Mouse (Mus musculus) kidney, embryonic 14.5 days (tissue): ENCODE data around the gene Kdm2b. TPM values are rescaled to one million over a fixed set of nuclear protein-coding genes. Genes with fewer than 3 reads are reported as not detected.

Experiments used
- ATAC-seq: fragments of 200-750 bp; cut with Nextera tagmentation; 2 replicates; pipeline ENCODE4 v1.8.0; 2017; ENCODE audit warnings: moderate number of reproducible peaks, mild to moderate bottlenecking, moderate TSS enrichment, moderate library complexity; ENCODE audit not compliant: low FRiP score, low TSS enrichment
- H3K27ac ChIP-seq: fragments of 300-500 bp; sonication (generic); 2 replicates; pipeline ENCODE4 v1.5.1; 2014; ENCODE audit warnings: low read depth, mild to moderate bottlenecking, low read length, moderate library complexity, mixed read lengths
- H3K27me3 ChIP-seq: fragments of 300-500 bp; sonication (generic); 2 replicates; pipeline ENCODE4 v1.6.1; 2014; ENCODE audit warnings: mild to moderate bottlenecking, low read length; ENCODE audit not compliant: control insufficient read depth, insufficient read depth
- H3K36me3 ChIP-seq: fragments of 300-500 bp; sonication (generic); 2 replicates; pipeline ENCODE4 v1.6.1; 2014; ENCODE audit warnings: low read length, mixed read lengths; ENCODE audit not compliant: control insufficient read depth, insufficient read depth
- H3K4me1 ChIP-seq: fragments of 300-500 bp; sonication (generic); 2 replicates; pipeline ENCODE4 v1.6.1; 2014; ENCODE audit warnings: low read length, mixed read lengths; ENCODE audit not compliant: control insufficient read depth, insufficient read depth
- H3K4me2 ChIP-seq: fragments of 300-500 bp; sonication (generic); replicated peaks from 2 replicates; pipeline ENCODE4 v1.6.1; 2014; ENCODE audit warnings: low read depth, mild to moderate bottlenecking, low read length
- H3K4me3 ChIP-seq: fragments of 300-500 bp; sonication (generic); 2 replicates; pipeline ENCODE4 v1.5.1; 2014; ENCODE audit warnings: mild to moderate bottlenecking, low read length
- H3K9ac ChIP-seq: fragments of 300-500 bp; sonication (generic); 2 replicates; pipeline ENCODE4 v1.6.1; 2014; ENCODE audit warnings: low read depth, mild to moderate bottlenecking, low read length, moderate library complexity
- H3K9me3 ChIP-seq: fragments of 300-500 bp; sonication (generic); 2 replicates; pipeline ENCODE4 v1.6.1; 2016; ENCODE audit warnings: low read length; ENCODE audit not compliant: control insufficient read depth
- WGBS: fragments of 180-500 bp; shearing (Covaris S2); extraction: QIAGEN DNeasy Blood & Tissue Kit; methylation state at CpG from one replicate; pipeline ENCODE4 v1.1.7; 2014; 5-methylcytosine and 5-hydroxymethylcytosine counted together
- polyA plus RNA-seq: library from polyadenylated mRNA; unstranded; fragments of >200 nt; fragmentation: Nextera tagmentation; extraction: Ambion mirVana; gene quantifications from 2 replicates; pipeline ENCODE4 v1.2.1, GENCODE M21; 2014

Kdm2b gene
- polyA plus RNA-seq = 59.1 and 105 TPM in 2 replicates

GRCm38 (mm10) chr5:122989551-122990330, at the start of gene Kdm2b:
Gene Kdm2b, minus strand, starts transcription at chr5:122989823.
- Histone ChIP-seq H3K27ac (peak within 1 kb of the TSS; percentile 94), H3K4me3 (peak within 1 kb of the TSS; percentile 79), H3K9ac (peak within 1 kb of the TSS; percentile 84), H3K4me1 (peaks cover 42% of the 10 kb centered on the region), H3K4me2 (peak within 1 kb of the TSS; percentile 93), H3K36me3 (no peaks in the 10 kb centered on the region), H3K9me3 (no peaks in the 10 kb centered on the region), H3K27me3 (no peaks in the 10 kb centered on the region)
- 0 out of 2 replicates have a peak, but pooled peaks have one; percentile 10 for ATAC-seq
- WGBS = 4% methylated on average over 15 of the region's 15 CpGs

DNA sequence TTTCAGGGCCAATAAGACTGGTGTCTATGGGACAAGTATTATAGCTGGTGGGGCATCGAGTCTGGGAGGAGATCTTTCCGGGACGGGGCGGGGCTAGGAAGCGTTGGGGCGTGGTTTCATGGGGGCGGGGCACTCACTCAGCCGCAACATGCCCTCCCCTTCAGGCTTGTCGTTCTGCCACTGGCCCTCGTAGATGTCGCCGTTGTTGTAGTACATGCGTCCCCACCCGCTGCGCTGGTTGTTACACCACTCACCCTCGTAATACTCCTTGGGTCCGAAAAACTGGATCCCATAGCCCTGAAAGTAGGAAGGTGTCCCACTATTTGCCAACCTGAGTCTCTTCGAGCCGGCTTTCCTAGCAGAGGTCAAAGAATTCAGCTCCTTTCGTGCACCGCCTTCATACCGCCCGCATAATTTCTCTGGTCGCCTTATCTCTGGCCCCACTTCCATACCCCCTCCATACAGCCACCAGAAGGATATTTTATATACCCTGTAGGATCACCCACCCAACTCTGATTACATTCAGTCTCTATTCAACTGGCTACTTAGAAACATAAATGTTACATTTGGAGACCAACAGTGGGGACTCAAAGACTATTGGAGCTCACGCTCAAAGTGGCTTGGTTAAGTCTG, 49.6 kb upstream of the Kdm2b start:
- H3K4me1 ChIP-seq = 0 out of 2 replicates have a peak, but pooled peaks cover 3% of the 10 kb centered on the region
- no peak overlapping the region for H3K27ac ChIP-seq
- peak overlapping the region; percentile 34; the same call in 1 of the 2 replicates for H3K9ac ChIP-seq
- H3K36me3 ChIP-seq = no peaks in the 10 kb centered on the region
- no peaks in the 10 kb centered on the region for H3K27me3 ChIP-seq
- no peaks in the 10 kb centered on the region for H3K9me3 ChIP-seq
- 5% methylated on average over 25 of the region's 25 CpGs for WGBS
- ATAC-seq = peak; percentile 64
- H3K4me3 ChIP-seq = peak overlapping the region; percentile 29
- H3K4me2 ChIP-seq = peak overlapping the region; percentile 50

- H3K27me3 ChIP-seq = no peaks in the 10 kb centered on the region
- H3K27ac ChIP-seq = no peak overlapping the region
- H3K4me1 ChIP-seq = 0 out of 2 replicates have a peak, but pooled peaks cover 3% of the 10 kb centered on the region
- H3K36me3 ChIP-seq = no peaks in the 10 kb centered on the region
- no peak overlapping the region for H3K4me2 ChIP-seq
- no peak overlapping the region for H3K4me3 ChIP-seq
- no peak overlapping the region for H3K9ac ChIP-seq
- ATAC-seq = no peak
- WGBS = 89% methylated on average over 5 of the region's 5 CpGs
- no peaks in the 10 kb centered on the region for H3K9me3 ChIP-seq
Observed at GRCm38 (mm10) chr5:123038115-123038514, 48.5 kb upstream of the Kdm2b start.

DNA sequence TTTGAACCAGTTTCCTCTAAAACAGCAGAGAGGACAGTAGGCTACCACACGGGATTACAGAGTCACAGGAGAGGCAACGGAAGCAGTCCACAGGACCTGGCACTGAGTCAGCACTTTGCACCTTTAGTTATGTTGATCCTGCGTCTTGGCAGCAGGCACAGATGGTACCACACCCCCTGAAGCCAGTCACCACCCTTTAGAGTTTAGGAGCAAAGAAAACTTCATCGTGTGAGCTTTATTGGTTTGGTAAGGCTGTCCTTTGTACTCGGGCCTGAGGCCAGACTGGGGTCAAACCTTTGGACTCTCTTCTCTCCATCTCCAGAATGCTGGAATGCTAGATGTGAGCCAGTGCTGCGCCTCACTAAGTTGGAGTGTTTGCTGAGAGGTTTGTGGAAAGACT, 45.9 kb upstream of the Kdm2b start:
- WGBS = 16% methylated on average over 6 of the region's 6 CpGs
- Histone ChIP-seq H3K27ac (no peak overlapping the region), H3K36me3 (peaks cover under 1% of the 10 kb centered on the region; the same call in 1 of the 2 replicates), H3K27me3 (no peaks in the 10 kb centered on the region), H3K4me1 (0 out of 2 replicates have a peak, but pooled peaks cover 3% of the 10 kb centered on the region), H3K9ac (no peak overlapping the region), H3K9me3 (no peaks in the 10 kb centered on the region), H3K4me3 (no peak overlapping the region), H3K4me2 (no peak overlapping the region)
- ATAC-seq = no peak

DNA sequence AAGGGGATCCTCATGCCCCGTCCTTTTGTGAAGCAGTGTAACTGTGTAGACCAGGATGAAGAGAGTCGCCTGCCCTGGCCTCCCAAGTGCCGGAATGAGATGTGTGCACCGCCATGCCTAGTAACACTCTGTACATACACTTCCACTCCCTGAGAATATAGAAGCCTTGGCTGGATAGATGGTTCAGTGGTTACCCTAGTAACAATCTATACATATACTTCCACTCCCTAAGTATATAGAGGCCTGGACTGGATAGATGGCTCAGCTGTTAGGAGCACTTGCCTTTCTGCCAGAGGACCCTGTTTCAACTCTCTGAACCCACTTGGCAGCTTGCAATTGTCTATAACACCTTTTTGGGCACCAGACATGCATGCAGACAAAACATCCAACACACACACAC, 45.5 kb upstream of the Kdm2b start:
- ATAC-seq = no peak
- 0 out of 2 replicates have a peak, but pooled peaks cover 3% of the 10 kb centered on the region for H3K4me1 ChIP-seq
- no peak overlapping the region for H3K27ac ChIP-seq
- no peaks in the 10 kb centered on the region for H3K9me3 ChIP-seq
- no peak overlapping the region for H3K9ac ChIP-seq
- H3K4me2 ChIP-seq = no peak overlapping the region
- 85% methylated on average over 4 of the region's 4 CpGs for WGBS
- H3K36me3 ChIP-seq = peaks cover 5% of the 10 kb centered on the region; the same call in 1 of the 2 replicates
- H3K4me3 ChIP-seq = no peak overlapping the region
- no peaks in the 10 kb centered on the region for H3K27me3 ChIP-seq

- H3K4me1 ChIP-seq = no peaks in the 10 kb centered on the region
- H3K9me3 ChIP-seq = no peaks in the 10 kb centered on the region
- H3K27ac ChIP-seq = no peak overlapping the region
- H3K27me3 ChIP-seq = no peaks in the 10 kb centered on the region
- H3K36me3 ChIP-seq = peaks cover 15% of the 10 kb centered on the region; the same call in 1 of the 2 replicates
- H3K9ac ChIP-seq = no peak overlapping the region
- ATAC-seq = no peak
- no peak overlapping the region for H3K4me2 ChIP-seq
- no peak overlapping the region for H3K4me3 ChIP-seq
- 71% methylated on average over 7 of the region's 7 CpGs for WGBS
Observed at GRCm38 (mm10) chr5:123033646-123034160, 44.1 kb upstream of the Kdm2b start.

GRCm38 (mm10) chr5:123031312-123031711, 41.7 kb upstream of the Kdm2b start:
- 93% methylated on average over 3 of the region's 3 CpGs for WGBS
- peaks cover 2% of the 10 kb centered on the region; the same call in 1 of the 2 replicates for H3K4me1 ChIP-seq
- H3K27me3 ChIP-seq = no peaks in the 10 kb centered on the region
- H3K4me3 ChIP-seq = no peak overlapping the region
- peaks cover 15% of the 10 kb centered on the region; the same call in 1 of the 2 replicates for H3K36me3 ChIP-seq
- no peak overlapping the region for H3K9ac ChIP-seq
- no peak overlapping the region for H3K27ac ChIP-seq
- H3K4me2 ChIP-seq = no peak overlapping the region
- no peaks in the 10 kb centered on the region for H3K9me3 ChIP-seq
- ATAC-seq = no peak

- H3K4me3 ChIP-seq = no peak overlapping the region
- peaks cover 15% of the 10 kb centered on the region; the same call in 1 of the 2 replicates for H3K36me3 ChIP-seq
- no peak overlapping the region for H3K9ac ChIP-seq
- peaks cover 11% of the 10 kb centered on the region for H3K4me1 ChIP-seq
- no peaks in the 10 kb centered on the region for H3K27me3 ChIP-seq
- H3K27ac ChIP-seq = no peak overlapping the region
- no peak for ATAC-seq
- 91% methylated on average over 7 of the region's 7 CpGs for WGBS
- H3K4me2 ChIP-seq = no peak overlapping the region
- H3K9me3 ChIP-seq = no peaks in the 10 kb centered on the region
Observed at GRCm38 (mm10) chr5:123029729-123030128, 40.1 kb upstream of the Kdm2b start.
